Mouse (Mus musculus): ENCODE measurements around the gene Cir1. TPM values are rescaled to one million over a fixed set of nuclear protein-coding genes. Genes with fewer than 3 reads are reported as not detected.

Cir1 gene
- 10 to 100 TPM; 12.4 to 13.8 TPM for total RNA-seq (2021)
- long read RNA-seq, experiment 1, partial matches to known transcripts: 0 of 11 reads
- long read RNA-seq, experiment 1, other reads (novel, unspliced or antisense): 11 of 11 reads
- long read RNA-seq, experiment 2, partial matches to known transcripts: 1 of 17 reads
- long read RNA-seq, experiment 2, other reads (novel, unspliced or antisense): 16 of 17 reads

DNA sequence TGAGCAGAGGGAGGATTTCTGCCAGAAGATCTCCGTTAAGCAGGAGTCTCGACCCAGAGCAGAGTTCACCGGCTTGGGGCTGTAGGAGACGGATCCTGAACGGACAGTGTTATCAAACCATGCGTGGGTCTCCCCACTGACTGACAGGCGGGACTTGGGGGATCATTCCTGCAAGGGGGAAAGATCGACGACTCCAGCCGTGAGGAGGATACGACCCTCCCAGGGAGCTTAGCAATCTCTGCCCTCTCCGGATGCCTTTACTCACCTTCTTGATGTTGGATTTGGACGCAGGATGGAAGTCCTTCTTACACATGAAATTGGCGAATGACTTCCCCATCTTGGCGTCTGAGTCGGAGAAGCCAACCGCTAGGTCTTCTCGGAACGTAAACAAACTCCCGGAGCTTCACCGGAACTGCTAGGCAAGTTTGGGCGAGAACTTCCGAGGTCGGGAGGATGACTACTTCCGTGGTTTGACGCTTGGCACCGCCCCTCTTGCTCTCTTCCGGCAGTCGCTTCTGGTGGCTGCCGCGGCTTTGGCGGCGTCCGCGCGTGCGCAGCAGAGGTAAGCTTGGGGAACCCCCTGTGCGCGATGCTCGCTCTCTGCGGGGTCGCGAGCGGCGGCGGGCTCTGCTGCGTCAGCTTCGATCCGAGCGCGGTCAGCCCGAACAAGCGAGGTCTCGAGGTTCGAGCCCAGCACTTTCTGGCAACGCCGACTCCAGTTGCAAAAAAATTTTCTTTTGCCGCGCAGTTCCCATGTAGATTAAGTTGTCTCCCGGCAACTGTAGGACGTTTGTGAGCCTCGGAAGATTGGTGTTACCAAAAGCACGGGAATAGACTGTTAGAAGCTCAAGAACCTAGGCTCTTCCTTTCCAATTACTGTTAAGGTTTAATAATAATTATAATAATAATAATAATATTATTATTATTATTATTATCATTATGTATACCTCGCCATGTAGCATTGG lies at the start of gene Cir1, which contains the start of gene Scrn3:
Cir1 (minus strand) TSS at position 550 of the 965 bp plus-strand sequence.
Scrn3 (plus strand) TSS at position 450 of the 965 bp plus-strand sequence.
- peak; percentile 96 for DNase-seq
- intact Hi-C loops (cut with DNase I; ENCODE audit: low total_unique reads): loop anchor here (10.0 kb wide), 1 partner anchor 82 kb away; no protein-coding TSS in a partner anchor

DNA sequence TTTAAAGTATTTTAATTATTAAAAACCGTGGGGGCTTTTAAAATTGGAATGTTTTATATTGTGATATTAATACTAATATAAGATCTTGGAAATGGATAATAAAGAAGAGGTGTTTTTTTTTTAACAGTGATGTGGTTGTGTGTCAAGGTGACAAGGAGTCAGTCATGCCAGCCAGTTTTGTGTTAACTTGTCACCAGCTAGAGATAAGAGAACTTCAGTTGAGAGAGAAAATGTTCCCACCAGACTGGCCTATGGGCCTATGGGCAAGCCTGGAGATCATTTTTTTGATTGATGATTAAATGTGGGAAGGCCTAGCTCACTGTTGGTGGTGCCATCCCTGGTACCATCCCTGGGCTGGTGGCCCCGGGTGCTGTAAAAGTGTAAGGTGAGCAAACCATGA lies 48.0 kb upstream of the Cir1 start:
- intact Hi-C loops (cut with DNase I; ENCODE audit: low total_unique reads): no loop called here
- DNase-seq: no peak

DNA sequence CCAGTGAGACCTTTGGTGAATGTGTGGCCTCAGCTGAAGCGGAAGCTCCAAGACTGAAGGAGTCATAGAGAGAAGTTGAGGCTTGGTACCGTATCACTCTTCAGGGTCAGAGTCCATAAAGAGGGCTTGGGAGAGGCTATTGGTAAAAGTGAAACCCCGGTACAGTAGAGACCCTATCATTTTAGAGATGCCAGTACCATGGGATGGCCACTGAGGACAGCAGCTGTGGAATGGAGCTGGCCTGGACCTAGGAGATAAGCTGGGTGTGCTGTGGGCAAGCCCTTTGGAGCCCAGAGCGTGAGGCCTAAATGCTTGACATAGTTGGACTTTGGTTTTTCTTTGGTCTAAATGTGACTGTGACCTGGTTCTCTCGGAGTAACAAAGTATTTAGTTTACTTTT lies 47.4 kb upstream of the Cir1 start:
- intact Hi-C loops (cut with DNase I; ENCODE audit: low total_unique reads): no loop called here
- no peak for DNase-seq

DNA sequence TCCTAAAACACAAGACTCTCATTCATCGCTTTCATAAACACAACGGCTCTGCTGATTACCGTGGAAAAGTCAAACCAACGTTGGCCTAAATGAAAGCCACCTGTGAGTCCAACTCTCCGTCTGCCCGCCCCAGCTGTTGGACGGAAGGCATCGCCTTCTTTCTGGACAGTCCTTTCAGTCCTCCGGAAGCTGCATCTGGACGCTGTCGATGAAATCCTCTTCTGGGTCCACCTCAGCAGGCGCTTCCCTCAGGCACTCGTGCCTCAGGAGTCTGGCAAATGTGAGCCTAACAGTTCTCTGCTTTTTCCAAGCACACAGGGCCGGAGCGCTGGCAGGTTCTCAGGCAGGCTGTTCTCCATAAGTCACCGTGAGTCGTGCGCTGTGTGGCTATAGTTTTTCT lies 44.5 kb upstream of the Cir1 start:
- DNase-seq: peak; percentile 27
- intact Hi-C loops (cut with DNase I; ENCODE audit: low total_unique reads): no loop called here

DNA sequence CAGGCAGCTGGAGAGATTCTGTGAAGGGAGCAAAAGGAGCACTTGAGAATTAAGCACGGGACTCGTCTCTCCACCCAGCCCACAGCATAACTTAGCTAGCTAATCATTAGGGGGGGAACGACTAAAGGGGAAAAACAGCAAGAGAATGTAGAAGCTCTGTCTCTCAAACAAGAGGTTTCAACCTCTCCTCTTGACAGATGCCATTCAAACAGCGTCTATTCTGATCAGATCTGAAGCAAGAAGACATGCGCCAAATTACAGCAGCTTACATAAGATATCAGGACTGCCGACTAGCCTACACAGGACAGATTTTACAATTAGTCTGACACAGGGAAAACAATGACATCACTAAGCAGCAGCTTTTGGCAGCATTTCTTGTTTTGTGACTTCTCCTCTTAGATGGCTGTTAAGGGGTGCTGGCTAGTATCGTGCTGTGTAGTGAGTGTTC lies 39.5 kb upstream of the Cir1 start:
- intact Hi-C loops (cut with DNase I; ENCODE audit: low total_unique reads): no loop called here

DNA sequence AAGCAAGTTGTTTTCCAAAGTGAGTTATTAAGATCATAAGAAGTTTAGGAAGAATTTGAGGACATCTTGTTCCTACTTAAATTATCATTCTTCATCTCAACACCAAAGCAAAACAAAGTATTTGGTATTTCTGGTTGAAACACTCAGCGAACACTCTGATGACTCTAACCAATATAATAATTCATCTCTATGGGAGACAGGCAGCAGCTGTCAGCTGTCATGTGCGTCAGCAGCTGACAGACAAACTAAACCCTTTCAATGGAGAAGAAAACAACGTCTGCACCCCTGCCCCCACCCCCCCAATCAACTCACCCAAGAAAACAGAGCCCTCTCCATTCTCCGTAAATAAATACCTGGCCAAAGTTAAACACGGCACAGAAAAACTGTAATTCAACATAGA lies 39.0 kb upstream of the Cir1 start:
- intact Hi-C loops (cut with DNase I; ENCODE audit: low total_unique reads): no loop called here
- DNase-seq: no peak

More for the DNA sequence above, 39.5 kb upstream of the Cir1 start:
- DNase-seq: no peak

DNA sequence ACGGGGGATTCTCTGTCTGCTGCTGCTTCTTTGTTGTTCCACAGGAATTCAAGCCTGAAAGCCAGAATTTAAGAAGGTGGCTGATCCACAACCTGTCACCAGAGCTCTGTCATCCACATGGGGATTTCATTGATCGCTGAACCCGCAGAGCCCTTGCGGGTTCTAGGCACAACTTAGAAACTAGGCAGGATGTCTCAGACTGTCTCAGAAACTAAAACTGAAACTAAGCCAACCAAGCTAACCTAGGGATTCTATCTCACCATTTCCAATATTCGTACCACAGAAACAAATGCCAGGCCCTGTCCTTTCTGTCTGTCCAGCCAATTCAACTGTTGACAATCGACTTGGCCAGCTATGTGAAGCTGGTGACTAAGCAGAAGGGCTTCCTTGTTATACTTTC lies 35.7 kb upstream of the Cir1 start:
- intact Hi-C loops (cut with DNase I; ENCODE audit: low total_unique reads): no loop called here
- no peak for DNase-seq

DNA sequence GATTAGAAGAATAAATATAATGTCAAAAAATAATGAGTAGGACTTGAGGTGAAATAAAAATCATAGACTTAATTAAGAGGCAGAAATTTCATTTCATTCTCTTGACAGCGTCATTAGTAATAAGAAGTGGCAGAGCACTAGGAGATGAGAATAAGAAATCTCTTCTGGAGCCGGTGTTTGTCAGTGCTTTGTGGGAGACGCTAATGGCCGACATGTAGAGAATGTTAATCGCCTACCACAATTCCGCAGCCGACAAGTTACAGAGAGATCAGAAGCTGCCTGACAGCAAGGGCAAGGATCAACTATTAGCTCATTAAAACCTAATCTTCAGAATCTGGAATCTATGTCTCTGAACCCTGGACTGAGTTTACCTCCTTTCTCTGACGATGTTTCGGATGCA lies 35.3 kb upstream of the Cir1 start:
- DNase-seq: no peak
- intact Hi-C loops (cut with DNase I; ENCODE audit: low total_unique reads): no loop called here

DNA sequence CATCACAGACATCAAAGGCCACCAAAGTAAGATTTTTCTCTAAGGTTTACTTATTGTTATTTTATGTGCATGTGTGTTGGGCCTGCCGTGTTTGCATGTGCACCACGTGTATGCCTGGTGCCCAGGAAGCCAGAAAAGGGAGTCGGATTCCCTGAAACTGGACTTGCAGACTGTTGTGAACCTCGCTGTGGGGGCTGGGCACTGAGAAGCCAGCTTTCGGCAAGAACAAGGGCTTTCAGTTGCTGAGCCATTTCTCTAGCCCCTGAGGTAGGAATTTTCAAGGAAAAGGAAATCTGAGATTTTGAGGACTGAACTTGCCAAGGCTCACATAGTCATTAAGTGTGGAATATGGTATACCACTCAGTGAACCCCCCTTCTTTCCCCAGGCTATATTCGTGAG lies 34.6 kb upstream of the Cir1 start:
- DNase-seq: no peak
- intact Hi-C loops (cut with DNase I; ENCODE audit: low total_unique reads): no loop called here

DNA sequence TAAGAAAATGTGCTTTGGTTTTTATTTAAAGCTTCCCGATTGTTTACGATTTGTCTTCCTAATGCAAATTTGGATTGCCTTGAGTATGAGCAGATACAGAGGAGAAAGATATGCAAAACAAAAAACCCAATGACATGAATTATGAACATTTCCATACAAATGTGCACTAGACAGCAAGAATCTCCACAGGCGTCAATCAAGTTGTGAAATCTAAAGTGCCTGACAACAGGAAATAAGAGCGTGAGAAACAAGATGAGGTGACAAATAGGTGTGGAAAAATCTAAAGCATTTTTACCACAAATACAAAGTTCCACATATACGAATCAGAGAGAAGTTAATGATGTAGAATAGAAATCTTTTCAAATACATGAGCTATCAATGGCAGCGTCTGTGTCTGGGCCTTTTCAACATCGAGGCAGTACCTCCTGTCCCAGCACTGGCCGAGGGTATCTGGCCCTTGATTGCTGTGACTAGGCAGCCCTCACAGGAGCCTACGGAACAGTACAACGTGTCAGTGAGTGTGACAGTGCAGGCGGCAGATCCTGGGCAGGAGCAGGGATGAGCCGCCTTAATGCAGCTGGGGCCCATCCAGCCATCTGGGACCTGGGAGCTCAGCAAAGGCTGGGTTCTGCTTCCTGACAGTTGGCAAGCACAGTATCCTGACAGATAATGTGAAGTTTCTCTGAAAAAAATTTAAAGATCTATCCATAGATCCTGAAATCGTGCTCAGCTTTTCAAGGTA lies 34.0 kb upstream of the Cir1 start:
- intact Hi-C loops (cut with DNase I; ENCODE audit: low total_unique reads): no loop called here
- DNase-seq: no peak

DNA sequence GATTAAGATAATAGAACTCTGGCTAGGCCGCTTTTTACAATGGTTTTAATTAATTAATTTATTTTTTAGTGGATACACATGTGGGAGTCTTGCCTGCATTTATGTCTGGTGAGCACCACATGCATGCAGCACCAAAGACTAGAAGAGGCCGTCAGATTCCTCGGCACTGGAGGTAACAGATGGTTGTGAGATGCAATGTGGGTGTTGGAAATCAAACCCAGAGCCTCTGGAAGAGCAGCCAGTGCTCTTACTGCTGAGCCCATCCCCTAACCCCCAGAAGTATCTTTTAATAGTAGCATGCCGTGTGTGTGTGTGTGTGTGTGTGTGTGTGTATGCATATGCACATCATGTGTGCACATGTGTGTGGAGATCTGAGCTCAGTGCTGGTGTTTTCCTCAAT lies 32.7 kb upstream of the Cir1 start:
- intact Hi-C loops (cut with DNase I; ENCODE audit: low total_unique reads): no loop called here
- DNase-seq: no peak

DNA sequence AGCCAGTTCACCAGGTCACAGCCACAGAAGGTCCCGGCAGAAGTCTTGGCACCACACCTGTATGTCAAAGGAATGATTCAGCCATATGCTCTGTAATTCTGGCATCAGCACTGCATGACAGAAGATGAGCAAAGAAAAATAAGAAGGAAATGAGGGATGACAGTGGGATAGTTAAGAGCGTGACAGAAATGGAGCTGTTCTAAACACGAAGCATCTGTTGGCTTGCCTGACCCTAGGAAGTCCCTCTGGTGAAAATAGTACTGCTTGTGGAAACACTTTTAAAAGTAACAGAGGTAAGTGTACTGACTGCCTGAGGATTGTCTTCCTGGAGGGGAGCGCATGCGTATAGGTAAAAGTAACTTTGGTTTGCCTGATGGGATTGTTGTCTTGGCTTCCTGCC lies 31.2 kb upstream of the Cir1 start:
- intact Hi-C loops (cut with DNase I; ENCODE audit: low total_unique reads): no loop called here
- no peak for DNase-seq

DNA sequence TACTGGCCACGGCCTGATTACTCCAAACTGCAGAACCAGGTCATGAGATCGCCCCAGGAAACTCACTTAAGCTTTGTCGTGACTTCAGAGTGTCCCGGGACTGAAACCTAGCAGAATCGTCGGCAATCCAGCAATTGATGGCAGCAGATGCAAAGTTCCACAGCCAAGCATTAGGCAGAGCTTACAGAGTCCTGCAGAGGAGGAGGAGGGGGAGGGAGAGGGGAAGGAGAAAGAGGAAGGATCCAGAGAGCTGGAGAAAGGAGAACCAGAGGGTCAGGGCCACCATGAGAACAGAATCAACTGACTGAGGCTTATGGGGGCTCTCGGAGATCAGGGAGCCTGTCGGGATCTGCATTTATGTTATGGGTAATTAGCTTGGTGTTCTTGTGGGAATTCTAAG lies 25.9 kb upstream of the Cir1 start:
- no peak for DNase-seq
- intact Hi-C loops (cut with DNase I; ENCODE audit: low total_unique reads): no loop called here

DNA sequence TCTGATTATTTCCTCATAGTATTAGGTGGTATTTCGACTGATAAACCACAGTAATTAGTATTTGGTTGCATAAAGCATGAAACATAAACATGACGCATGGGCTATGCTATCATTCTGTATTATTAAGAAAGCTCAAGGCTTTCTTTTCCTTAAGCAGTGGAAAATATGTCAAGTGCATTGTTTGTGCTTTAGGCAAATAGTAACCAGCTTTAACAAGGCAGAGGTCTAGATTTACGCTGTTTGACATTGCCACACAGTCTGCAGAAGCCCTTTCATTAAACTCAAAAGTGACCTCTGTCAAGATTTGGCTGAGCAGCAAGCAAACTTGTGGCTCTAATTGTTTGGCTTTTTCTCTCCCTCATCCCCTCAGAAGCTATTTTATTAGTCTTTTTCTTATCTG lies 23.4 kb upstream of the Cir1 start:
- no peak for DNase-seq
- intact Hi-C loops (cut with DNase I; ENCODE audit: low total_unique reads): no loop called here

DNA sequence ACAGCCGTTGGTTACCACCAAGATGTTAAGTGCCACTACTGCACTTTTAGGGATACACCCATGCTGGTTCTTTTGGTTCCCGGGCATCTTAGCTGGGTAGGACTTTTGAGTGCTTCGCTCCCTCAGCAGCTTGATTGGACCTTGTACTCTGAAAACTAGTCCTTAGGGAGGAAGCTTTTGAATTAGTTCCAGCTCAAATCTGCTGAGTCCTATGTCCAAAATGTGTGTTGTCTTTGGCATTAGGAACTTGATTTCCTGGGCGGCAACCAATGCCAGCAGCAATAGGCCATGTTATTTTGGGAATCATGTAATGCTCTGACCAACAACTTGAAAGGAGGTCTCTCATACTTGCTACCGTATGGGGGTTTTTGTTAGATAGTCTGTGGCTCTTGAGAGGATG lies 13.4 kb upstream of the Cir1 start:
- DNase-seq: no peak
- intact Hi-C loops (cut with DNase I; ENCODE audit: low total_unique reads): no loop called here

DNA sequence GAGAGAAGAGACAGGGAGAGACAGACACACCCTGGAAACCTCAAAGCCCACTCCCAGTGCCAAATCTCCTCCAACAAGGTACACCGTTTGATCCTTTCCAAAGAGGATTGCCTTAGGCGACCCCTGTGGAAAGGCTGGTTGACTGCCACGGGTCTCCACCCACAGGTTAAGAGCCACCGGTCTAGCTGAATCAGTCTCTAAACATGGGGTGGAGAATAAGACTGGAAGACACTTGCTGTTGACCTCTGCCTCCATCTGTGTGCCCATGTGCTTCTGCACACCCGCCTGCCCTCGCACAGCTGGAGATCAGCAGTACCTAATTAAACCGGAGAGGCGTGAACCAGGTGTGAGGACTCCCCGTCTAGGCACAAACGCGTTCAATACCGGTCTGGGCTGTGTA lies 10.5 kb upstream of the Cir1 start:
- intact Hi-C loops (cut with DNase I; ENCODE audit: low total_unique reads): no loop called here
- no peak for DNase-seq

DNA sequence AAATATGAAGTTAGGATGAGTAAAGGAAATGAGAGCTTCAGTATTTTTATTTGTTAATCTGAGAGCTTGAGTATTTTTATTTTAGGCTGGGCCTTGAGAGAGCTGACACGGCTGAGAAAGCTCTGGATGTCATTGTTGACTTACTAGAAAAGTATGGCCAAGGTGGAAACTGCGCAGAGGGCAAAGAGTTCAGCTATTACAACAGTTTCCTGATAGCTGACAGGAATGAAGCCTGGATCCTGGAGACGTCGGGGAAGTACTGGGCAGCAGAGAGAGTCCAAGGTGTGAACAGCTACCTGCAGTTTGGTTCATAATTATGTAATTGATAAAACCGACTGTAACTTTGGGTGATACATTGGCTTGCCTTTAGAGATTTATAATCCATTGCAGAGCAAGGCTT lies 6.7 kb upstream of the Cir1 start:
- DNase-seq: no peak
- intact Hi-C loops (cut with DNase I; ENCODE audit: low total_unique reads): loop anchor here (10.0 kb wide), 1 partner anchor 76 kb away; no protein-coding TSS in a partner anchor

DNA sequence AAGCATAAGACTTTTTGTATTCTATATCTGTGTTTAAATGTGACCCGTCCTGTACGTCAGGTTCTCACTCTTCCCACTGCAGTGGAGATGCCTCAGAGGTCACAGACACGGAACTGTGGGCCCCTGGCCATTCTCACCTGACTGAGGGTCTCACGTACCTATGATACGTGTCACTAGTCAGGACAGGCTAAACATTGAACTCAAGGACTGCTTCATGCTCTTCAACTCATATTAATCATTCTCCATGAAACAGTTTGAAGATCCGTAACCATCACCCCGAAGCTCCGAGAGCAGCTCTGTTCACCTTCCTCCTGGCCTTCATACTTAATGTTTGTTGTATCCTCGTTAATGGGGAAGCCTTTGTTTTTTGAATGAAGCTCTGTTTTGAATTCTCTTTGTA lies 4.9 kb upstream of the Cir1 start:
- intact Hi-C loops (cut with DNase I; ENCODE audit: low total_unique reads): loop anchor here (10.0 kb wide), 1 partner anchor 77 kb away; no protein-coding TSS in a partner anchor

DNA sequence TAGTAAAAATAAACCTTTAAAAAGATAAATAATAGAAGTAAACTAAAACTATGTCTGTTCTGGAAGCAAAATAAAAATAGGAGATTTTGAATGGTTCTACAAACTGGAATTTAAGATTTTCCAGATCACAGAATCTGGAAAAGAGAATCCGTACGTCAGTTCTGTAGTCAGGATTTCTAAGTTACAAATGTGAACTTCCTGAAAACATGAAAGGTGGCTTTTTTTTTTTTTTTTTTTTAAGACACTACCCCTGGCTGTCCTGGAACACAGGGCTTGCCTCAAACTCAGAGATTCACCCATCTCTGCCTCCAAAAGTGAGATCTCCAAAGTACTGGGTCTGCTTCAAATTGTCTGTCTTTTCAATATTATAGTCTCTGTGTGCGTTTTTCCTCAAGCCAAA lies 1.8 kb upstream of the Cir1 start:
- intact Hi-C loops (cut with DNase I; ENCODE audit: low total_unique reads): loop anchor here (10.0 kb wide), 1 partner anchor 80 kb away; no protein-coding TSS in a partner anchor
- no peak for DNase-seq

More for the DNA sequence above, 4.9 kb upstream of the Cir1 start:
- no peak for DNase-seq

DNA sequence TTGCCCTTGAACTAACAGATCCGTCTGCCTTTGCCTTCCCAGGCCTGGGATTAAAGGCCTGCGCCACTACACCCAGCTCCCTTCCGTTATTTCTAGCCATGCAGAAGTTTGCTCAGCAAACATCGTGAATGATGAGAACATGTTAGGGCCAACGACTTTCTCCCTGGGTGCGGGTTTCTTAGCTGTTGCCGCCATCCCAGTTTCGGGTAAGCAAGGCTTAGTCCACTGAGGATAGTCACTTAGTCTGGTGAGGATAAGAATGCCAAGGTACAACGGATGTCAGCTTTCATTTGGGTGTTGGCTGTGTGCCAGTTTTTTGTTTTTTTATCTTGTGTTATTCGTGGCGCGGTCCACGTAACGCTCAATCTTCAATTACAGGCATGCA lies 608 bp upstream of the Cir1 start:
- DNase-seq: peak; percentile 9
- intact Hi-C loops (cut with DNase I; ENCODE audit: low total_unique reads): loop anchor here (10.0 kb wide), 1 partner anchor 82 kb away; no protein-coding TSS in a partner anchor

Measured in gastrocnemius, postnatal 14 days (tissue).